Mouse (Mus musculus) embryonic facial prominence, embryonic 14.5 days (tissue): Measurements from ENCODE around the gene Pcyt1a. TPM values are rescaled to one million over a fixed set of nuclear protein-coding genes. Genes with fewer than 3 reads are reported as not detected.
"Not testable (repeated sequence)": the region's sequence is repeated elsewhere in the genome, so short reads cannot be mapped to it uniquely, and the experiment has no call there.

Experiments
- ATAC-seq: fragments of 200-750 bp; cut with Nextera tagmentation; 2 replicates; pipeline ENCODE4 v1.8.0; 2017; ENCODE audit warnings: low read depth, moderate number of reproducible peaks, moderate TSS enrichment
- DNase-seq: peaks from one replicate; pipeline ENCODE4 v3.0.0-alpha.2; 2015; ENCODE audit warnings: low spot score
- H3K27ac ChIP-seq: fragments of 300-500 bp; sonication (generic); replicated peaks from 2 replicates; pipeline ENCODE4 v1.5.1; 2014; ENCODE audit warnings: low read depth, mild to moderate bottlenecking, low read length, moderate library complexity
- H3K27me3 ChIP-seq: fragments of 300-500 bp; sonication (generic); replicated peaks from 2 replicates; pipeline ENCODE4 v1.6.1; 2014; ENCODE audit warnings: low read length; ENCODE audit not compliant: control insufficient read depth, insufficient read depth
- H3K36me3 ChIP-seq: fragments of 300-500 bp; sonication (generic); 2 replicates; pipeline ENCODE4 v1.6.1; 2014; ENCODE audit warnings: low read length, mixed read lengths; ENCODE audit not compliant: control insufficient read depth, insufficient read depth
- H3K4me1 ChIP-seq: fragments of 300-500 bp; sonication (generic); 2 replicates; pipeline ENCODE4 v1.6.1; 2014; ENCODE audit warnings: antibody characterized with exemption, low read length; ENCODE audit not compliant: control insufficient read depth, insufficient read depth
- H3K4me2 ChIP-seq: fragments of 300-500 bp; sonication (generic); 2 replicates; pipeline ENCODE4 v1.6.1; 2014; ENCODE audit warnings: low read depth, mild to moderate bottlenecking, low read length, moderate library complexity, mixed read lengths
- H3K4me3 ChIP-seq: fragments of 300-500 bp; sonication (generic); 2 replicates; pipeline ENCODE4 v1.5.1; 2014; ENCODE audit warnings: low read depth, mild to moderate bottlenecking, low read length
- H3K9ac ChIP-seq: fragments of 300-500 bp; sonication (generic); 2 replicates; pipeline ENCODE4 v1.6.1; 2014; ENCODE audit warnings: low read depth, mild to moderate bottlenecking, low read length, moderate library complexity, mixed read lengths
- H3K9me3 ChIP-seq: fragments of 300-500 bp; sonication (generic); 2 replicates; pipeline ENCODE4 v1.6.1; 2016; ENCODE audit warnings: low read length; ENCODE audit not compliant: control insufficient read depth
- WGBS: fragments of 180-500 bp; shearing (Covaris S2); extraction: QIAGEN DNeasy Blood & Tissue Kit; methylation state at CpG from one replicate; pipeline ENCODE4 v1.1.7; 2014; 5-methylcytosine and 5-hydroxymethylcytosine counted together
- polyA plus RNA-seq: library from polyadenylated mRNA; unstranded; fragments of >200 nt; fragmentation: Nextera tagmentation; extraction: Ambion mirVana; gene quantifications from 2 replicates; pipeline ENCODE4 v1.2.1, GENCODE M21; 2014

Pcyt1a gene
- polyA plus RNA-seq, 1 experiment from 2014 or later = 43.2 TPM

DNA sequence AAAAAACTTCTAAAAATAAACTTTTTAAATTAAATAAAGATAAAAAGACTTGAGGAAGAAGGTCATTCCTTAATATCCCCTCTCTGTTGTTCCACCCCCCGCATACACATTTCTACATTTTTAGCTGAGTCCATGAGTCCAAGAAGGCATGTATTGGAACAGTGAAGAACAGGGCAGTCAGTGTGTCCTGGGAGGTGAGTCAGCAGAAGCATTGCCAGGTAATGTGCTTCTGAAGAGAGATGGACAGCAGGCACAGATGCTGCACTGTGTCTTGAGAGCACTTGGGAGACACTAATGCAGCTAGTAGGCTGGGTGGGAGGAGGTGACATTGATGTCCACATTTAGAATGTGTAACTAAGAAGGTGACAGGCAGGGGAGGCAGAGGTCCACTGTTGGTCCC lies 6.5 kb downstream of the Pcyt1a start:
- H3K4me3 ChIP-seq = no peak overlapping the region
- 94% methylated on average over 1 of the region's 1 CpGs for WGBS
- no peaks in the 10 kb centered on the region for H3K27me3 ChIP-seq
- no peaks in the 10 kb centered on the region for H3K36me3 ChIP-seq
- H3K27ac ChIP-seq = no peak overlapping the region
- ATAC-seq (no peak), DNase-seq (no peak)
- no peaks in the 10 kb centered on the region for H3K4me1 ChIP-seq
- H3K4me2 ChIP-seq = no peak overlapping the region
- H3K9me3 ChIP-seq = no peaks in the 10 kb centered on the region
- no peak overlapping the region for H3K9ac ChIP-seq

DNA sequence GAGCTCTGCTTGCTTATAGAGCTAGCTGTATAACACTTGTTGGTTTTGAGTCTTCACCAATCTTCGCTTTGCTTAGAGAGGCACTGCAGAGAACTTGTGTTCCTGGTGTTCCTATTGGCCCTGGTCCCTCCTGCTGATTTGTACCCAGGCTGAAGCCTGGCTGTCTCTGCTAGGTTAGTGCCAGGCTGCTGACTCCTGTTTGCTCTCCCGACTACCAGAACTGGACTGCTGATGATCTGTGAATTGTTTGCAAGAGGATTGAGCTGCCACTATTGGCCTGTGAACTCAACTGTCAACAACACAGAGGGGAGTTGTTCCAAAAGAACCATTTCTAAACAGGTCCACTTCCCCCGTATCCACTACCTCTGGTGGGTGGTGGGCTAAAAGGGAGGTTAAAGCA lies 10.7 kb downstream of the Pcyt1a start:
- H3K27me3 ChIP-seq = no peaks in the 10 kb centered on the region
- DNase-seq (no peak), ATAC-seq (no peak)
- H3K27ac ChIP-seq = no peak overlapping the region
- no peak overlapping the region for H3K4me3 ChIP-seq
- no peaks in the 10 kb centered on the region for H3K9me3 ChIP-seq
- H3K4me2 ChIP-seq = no peak overlapping the region
- no peaks in the 10 kb centered on the region for H3K4me1 ChIP-seq
- H3K36me3 ChIP-seq = no peaks in the 10 kb centered on the region
- WGBS = 87% methylated on average over 3 of the region's 3 CpGs
- H3K9ac ChIP-seq = no peak overlapping the region

DNA sequence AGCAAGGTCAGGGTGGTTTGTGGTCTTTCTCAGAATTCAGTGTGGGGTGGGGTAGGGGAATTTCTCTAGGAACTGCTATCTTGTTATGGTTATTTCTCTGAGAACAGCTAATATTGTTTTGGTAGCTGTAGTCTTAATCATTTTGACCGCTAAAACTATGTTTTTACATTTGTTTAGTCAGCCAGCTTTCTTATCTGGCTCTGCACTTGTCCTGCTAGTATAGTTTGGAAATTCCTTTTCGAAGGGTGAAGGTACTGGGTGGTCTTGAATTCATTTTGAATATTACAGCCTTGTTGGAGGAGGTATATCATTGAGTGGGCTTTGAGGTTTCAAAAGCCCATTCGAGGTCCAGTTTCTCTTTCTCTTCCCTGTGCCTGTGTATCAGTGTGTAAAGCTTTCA lies 13.9 kb downstream of the Pcyt1a start:
- not testable (repeated sequence) for H3K4me3 ChIP-seq, H3K4me2 ChIP-seq, H3K27me3 ChIP-seq, H3K9ac ChIP-seq, H3K4me1 ChIP-seq, H3K9me3 ChIP-seq, ATAC-seq, H3K27ac ChIP-seq, H3K36me3 ChIP-seq, DNase-seq
- 88% methylated on average over 3 of the region's 3 CpGs for WGBS

DNA sequence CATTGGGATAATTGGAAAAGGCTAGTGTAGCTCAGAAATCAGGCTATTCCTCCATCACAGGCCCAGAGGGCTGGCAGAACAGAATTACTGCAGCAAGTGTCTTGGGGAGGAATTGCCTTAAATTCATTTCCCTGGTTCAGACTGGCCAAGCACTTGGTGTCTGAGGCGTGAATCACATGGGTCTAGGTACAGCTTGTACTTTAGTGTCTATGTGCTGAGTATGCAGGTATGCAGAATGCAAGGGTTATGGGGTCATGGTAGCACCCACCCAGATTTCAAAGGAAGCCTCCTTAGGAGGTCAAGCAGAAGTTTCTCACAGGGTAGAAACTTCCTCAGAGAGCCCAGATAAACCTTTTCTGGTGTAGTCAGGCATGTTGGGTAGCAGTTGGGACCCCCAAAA lies 14.8 kb downstream of the Pcyt1a start:
- ATAC-seq (no peak), DNase-seq (no peak)
- 73% methylated on average over 1 of the region's 1 CpGs for WGBS
- no peaks in the 10 kb centered on the region for H3K4me1 ChIP-seq
- H3K9ac ChIP-seq = no peak overlapping the region
- H3K9me3 ChIP-seq = no peaks in the 10 kb centered on the region
- H3K36me3 ChIP-seq = no peaks in the 10 kb centered on the region
- no peak overlapping the region for H3K4me2 ChIP-seq
- no peak overlapping the region for H3K4me3 ChIP-seq
- H3K27ac ChIP-seq = no peak overlapping the region
- H3K27me3 ChIP-seq = no peaks in the 10 kb centered on the region

DNA sequence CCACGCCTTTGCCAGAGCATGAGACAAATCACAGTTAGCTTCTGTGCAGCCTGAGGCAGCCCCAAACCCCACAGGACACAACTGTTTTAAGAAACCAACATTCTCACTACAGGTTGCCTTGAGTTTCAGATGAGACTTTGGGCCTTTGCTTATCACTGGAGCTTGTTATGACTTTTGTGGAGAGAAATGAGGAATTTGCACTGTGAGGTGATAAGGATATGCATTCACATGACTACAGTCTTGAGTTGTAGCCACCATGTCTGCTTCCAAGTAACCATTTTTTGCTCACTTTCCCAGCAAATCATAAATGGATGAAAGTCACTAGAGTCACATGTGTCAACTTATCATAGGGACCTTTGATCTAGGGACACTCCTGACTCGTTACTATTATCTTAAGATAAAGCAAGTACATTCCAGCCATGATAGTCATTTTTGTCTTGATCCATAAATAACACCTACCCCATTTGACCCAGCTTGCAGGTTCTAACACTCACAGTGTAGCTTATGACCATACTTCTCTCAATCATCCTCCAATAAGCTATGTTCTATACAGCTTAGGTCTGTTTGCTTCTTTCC lies 15.9 kb downstream of the Pcyt1a start:
- 87% methylated on average over 2 of the region's 2 CpGs for WGBS
- H3K27ac ChIP-seq = no peak overlapping the region
- no peak overlapping the region for H3K9ac ChIP-seq
- no peak for DNase-seq
- ATAC-seq = no peak
- H3K36me3 ChIP-seq = no peaks in the 10 kb centered on the region
- H3K4me2 ChIP-seq = no peak overlapping the region
- no peak overlapping the region for H3K4me3 ChIP-seq
- H3K9me3 ChIP-seq = no peaks in the 10 kb centered on the region
- H3K4me1 ChIP-seq = no peaks in the 10 kb centered on the region
- no peaks in the 10 kb centered on the region for H3K27me3 ChIP-seq

DNA sequence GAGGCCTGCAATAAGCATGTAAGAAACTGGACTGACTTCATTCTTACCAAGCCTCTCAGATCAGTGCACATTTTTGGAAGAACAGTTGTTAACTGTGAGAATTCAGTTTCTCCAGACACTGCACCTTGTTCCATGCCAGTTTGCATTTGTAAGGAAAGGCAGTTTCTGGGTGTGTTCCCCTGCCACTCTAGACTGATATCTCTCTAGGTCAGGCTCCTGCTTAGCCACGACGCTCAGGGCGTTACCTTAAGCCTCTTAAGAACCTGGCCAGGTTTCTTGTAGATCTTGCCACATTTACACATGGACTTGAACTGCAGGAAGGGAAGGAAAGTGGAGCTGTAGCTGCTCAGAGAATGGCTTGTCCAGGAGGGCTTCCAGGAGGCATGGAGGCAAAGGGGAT lies 18.9 kb downstream of the Pcyt1a start:
- Histone ChIP-seq H3K4me3 (no peak overlapping the region), H3K4me2 (no peak overlapping the region), H3K27ac (no peak overlapping the region), H3K36me3 (no peaks in the 10 kb centered on the region), H3K27me3 (no peaks in the 10 kb centered on the region), H3K4me1 (no peaks in the 10 kb centered on the region), H3K9ac (no peak overlapping the region), H3K9me3 (no peaks in the 10 kb centered on the region)
- ATAC-seq (no peak), DNase-seq (no peak)
- 85% methylated on average over 3 of the region's 3 CpGs for WGBS

DNA sequence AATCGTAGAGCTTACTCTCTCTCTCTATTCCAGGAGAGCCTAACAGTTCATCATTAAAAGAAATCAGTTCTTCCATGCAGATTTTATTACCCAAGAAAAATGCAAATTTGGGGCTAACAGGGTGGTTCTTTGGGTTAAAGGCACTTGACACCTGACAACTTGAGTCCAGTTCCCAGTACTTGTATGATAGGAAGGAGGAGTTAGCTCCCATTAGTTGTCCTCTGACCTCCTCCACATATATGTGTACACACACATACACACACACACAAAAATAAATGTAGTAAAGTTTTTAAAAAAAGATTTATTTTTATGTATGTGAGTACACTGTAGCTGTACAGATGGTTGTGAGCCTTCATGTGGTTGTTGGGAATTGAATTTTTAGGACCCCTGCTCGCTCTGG lies 19.4 kb downstream of the Pcyt1a start:
- DNase-seq (no peak), ATAC-seq (no peak)
- H3K4me3 ChIP-seq = no peak overlapping the region
- no peaks in the 10 kb centered on the region for H3K27me3 ChIP-seq
- WGBS = 97% methylated on average over 2 of the region's 2 CpGs
- no peak overlapping the region for H3K27ac ChIP-seq
- no peaks in the 10 kb centered on the region for H3K4me1 ChIP-seq
- no peak overlapping the region for H3K4me2 ChIP-seq
- no peaks in the 10 kb centered on the region for H3K9me3 ChIP-seq
- H3K9ac ChIP-seq = no peak overlapping the region
- H3K36me3 ChIP-seq = peaks cover 2% of the 10 kb centered on the region; the same call in 1 of the 2 replicates

DNA sequence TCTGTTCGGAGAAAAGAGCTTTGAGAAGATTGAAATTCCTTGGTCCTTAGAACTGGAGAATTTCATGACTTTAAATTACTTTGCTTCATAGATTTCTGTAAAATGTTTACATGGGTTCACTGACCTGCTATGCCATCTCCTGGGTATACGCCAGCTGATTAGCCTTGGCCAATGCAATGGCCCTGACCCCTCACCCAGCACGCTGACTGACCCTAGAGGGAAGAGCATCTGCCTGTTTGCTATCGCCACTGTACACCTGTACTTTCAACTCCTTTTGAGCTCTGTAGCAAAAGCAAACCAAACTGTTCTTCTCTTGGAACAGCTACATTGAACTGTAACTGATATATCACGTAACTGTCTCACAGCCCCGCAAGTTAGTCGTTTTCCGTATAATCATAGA lies 22.4 kb downstream of the Pcyt1a start:
- Histone ChIP-seq H3K4me1 (no peaks in the 10 kb centered on the region), H3K27ac (no peak overlapping the region), H3K9me3 (no peaks in the 10 kb centered on the region), H3K27me3 (no peaks in the 10 kb centered on the region), H3K4me3 (no peak overlapping the region), H3K9ac (no peak overlapping the region), H3K36me3 (peaks cover 8% of the 10 kb centered on the region), H3K4me2 (no peak overlapping the region)
- WGBS = 89% methylated on average over 8 of the region's 8 CpGs
- DNase-seq (no peak), ATAC-seq (no peak)

DNA sequence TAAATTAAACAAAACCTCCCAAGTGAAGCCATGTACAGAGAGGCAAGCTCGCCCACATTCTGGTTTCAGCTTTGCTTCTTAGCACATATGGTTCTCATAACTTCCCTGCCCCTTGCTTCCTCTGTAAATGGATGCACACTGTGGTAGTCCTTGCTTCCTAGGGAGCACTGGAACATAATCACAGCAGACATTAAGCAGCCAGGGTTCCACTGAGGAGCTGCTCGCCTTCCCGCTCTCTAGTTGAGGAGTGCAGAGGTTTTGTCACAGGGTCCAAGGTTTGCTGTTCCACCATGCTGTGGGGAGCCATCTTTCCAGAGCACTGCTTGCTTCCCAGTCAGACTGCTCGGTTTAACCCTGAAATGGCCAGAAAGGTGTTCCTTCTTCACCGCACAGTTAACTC lies 23.9 kb downstream of the Pcyt1a start:
- DNase-seq = peak; percentile 64
- no peaks in the 10 kb centered on the region for H3K4me1 ChIP-seq
- ATAC-seq = 0 out of 2 replicates have a peak, but pooled peaks have one; percentile 18
- no peak overlapping the region for H3K4me3 ChIP-seq
- WGBS = 44% methylated on average over 5 of the region's 5 CpGs
- H3K27me3 ChIP-seq = no peaks in the 10 kb centered on the region
- H3K4me2 ChIP-seq = peak overlapping the region; percentile 11; the same call in 1 of the 2 replicates
- H3K9ac ChIP-seq = no peak overlapping the region
- H3K27ac ChIP-seq = peak overlapping the region; percentile 74
- no peaks in the 10 kb centered on the region for H3K9me3 ChIP-seq
- peaks cover 8% of the 10 kb centered on the region for H3K36me3 ChIP-seq
